Mouse (Mus musculus): ENCODE measurements around the gene Poc1a.

DNA sequence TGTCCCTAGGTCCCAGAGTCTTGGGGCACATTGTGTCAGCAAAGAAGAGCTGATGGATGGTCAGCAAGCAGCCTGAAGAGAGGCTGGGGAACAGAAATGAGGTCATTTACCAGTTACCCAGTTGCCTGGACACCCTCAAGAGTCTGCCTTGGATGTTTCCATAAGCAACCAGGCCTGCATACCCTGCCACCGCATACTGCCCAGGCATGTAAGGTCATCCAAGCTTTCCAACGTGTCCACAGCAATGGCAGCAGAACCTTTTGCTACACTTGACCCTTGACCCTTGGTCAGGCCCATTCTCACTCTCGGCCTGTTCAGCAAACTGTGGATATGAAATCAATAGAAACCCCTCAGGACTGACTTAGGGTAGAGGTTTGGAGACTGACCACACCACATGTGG, 19.4 kb upstream of the Poc1a start:
- TF ChIP-seq CTCF (IDR thresholded peaks at IDR 0.05; ENCODE audit: extremely low read depth, insufficient read length, insufficient replicate concordance, low read depth, low read length): no peak
- TF ChIP-seq POLR2A (IDR thresholded peaks at IDR 0.05; ENCODE audit: low read depth, low read length): no peak

Data from small intestine, adult 2 months (tissue).